Mouse (Mus musculus): ENCODE measurements around the gene Pes1.
"Not testable (repeated sequence)": the region's sequence is repeated elsewhere in the genome, so short reads cannot be mapped to it uniquely, and the experiment has no call there.

The Pes1 gene

DNA sequence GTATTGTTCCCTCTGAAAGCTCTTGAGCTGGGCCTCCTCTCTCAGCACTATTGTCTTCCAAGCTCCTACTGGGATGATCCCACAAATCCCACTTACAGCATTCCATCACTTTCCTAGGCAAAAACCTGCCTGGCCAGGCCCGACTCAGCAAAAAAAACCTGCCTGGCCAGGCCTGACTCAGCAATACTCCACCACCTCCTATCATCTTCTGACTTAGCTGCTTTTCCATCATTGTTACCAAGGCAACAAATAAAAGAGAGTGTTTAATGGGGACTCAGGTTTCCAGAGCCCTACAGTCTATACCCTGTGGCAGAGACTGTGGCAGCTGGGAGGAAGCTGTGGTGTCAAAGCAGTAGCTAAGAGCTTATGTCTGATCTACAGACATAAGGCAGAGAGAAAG lies 48.8 kb downstream of the Pes1 start:
- DNase-seq (ENCODE audit: low spot score): no peak

DNA sequence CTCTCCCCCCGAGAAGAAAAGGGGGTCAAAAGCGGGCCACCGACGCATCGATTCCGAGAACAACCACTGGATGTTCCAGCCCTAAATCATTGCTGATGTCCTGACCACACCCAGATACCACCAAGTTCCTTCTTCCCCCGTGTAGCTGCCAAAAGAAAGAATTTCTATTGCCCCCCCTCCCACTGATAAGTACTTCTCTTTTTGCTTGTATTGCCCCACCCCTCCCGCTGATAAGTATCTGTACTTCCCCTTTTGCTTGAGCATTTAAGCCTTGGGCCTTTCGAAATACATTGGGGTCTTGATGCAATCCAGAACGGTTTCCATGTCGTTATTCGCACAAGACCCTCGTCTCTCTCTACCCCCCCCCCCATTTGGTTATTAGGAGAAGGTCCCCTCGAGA lies 52.0 kb downstream of the Pes1 start:
- DNase-seq (ENCODE audit: low spot score): not testable (repeated sequence)

DNA sequence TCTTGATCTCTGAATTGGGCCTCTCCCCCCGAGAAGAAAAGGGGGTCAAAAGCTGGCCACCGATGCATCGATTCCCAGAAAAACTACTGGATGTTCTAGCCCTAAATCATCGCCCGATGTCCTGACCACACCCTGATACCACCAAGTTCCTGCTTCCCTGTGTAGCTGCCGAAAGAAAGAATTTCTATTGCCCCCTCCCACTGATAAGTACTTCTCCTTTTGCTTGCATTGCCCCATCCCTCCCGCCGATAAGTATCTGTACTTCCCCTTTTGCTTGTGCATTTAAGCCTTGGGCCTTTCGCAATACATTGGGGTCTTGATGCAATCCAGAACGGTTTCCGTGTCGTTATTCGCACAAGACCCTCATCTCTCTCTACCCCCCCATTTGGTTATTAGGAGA lies 58.3 kb downstream of the Pes1 start:
- not testable (repeated sequence) for DNase-seq (ENCODE audit: low spot score)

DNA sequence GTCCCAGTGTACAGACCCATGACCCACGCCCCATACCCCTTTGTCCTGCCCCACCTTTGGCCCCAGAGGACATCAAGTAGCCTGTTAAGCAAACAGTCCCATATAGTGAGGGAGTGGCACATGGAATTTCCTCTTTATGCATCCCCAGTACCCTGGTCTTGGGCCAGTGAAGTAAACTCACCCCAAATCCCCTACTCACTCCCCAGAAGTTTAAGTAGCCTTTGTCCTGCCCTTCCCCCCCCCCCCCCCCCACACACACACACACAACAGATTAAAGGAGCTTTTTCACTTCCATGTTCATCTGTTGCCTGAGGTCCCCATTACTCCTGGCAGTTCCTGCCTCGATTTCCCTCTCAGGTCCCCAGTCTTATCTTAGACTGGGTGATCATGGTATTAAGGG lies 59.5 kb downstream of the Pes1 start:
- no peak for DNase-seq (ENCODE audit: low spot score)

DNA sequence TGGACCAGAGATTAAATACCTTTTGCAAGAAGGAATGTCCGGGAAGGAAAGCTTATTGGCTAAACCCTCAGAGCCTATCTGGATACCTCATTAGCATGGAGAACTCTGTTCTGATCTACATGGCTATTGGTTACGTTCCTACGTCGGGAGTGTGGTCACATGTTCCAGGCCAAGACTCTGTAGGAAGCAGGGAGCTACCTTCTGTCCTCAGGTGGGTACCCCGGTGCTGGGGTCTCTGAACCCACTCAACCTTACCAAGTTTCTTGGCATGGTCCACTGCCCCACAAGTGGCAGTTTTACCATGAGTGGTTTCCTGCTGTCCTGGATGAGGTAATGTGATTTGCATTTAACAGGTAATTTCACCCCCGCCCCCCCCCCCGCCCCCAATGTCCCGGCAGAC lies 63.3 kb downstream of the Pes1 start:
- DNase-seq (ENCODE audit: low spot score): no peak

DNA sequence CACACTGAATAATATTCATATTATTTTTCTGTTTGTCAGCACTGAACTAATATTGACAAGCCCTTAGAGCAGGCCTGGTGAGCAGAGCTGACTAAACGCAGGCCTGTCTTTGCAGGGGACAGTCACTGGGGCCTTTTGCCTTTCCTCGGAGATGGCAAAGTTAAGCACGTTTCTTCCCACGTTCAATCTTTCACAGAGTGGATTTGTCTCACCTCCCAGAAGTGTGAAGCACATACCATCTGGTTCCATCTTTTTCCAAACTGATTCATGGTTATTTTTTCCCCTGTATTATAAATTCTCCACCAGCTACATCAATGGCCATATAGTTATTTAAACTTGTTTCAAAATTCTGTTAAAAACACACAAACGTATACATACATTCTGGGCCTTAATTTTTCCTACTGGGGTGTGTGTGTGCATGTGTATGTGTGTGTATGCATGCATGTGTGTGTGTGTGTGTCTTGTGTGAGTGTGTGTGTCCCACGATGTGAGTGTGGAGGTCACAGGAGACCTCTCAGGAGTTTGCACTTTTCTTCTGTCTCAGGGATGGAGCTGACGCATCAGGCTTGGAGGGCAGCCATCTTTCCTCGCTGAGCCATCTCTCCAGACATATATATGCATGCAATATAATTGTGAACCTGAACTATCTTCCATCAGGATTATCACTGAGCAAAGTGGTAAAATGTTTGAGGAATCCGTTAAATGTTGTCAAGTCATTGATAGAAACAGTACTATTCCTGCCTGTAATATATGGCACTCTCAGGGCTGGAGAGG lies 64.0 kb downstream of the Pes1 start:
- no peak for DNase-seq (ENCODE audit: low spot score)

DNA sequence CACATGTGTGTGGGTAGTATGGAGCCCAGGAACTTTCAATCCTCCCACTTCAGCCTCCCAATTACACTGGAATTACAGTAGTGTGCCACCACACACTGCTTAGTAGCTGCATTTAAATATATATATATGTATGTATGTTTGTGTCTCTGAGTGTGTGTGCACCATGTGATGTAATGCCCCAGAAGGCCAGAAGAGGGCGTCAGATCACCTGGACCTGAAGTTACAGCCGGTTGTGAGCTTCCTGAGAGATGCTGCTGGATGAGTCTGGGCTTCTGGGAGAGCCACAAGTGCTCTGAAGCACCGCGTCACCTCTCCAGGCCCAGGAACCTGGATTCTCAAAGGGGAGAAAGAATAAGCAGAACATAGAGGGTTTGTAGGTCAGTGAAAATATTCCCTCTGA lies 65.6 kb downstream of the Pes1 start:
- no peak for DNase-seq (ENCODE audit: low spot score)

Data from T-cell, adult 2 months (primary cell).